Mouse (Mus musculus): ENCODE measurements around the gene Hus1. TPM values are rescaled to one million over a fixed set of nuclear protein-coding genes. Genes with fewer than 3 reads are reported as not detected.

Gene Hus1
- polyA plus RNA-seq, 1 experiment: 4.1 TPM

DNA sequence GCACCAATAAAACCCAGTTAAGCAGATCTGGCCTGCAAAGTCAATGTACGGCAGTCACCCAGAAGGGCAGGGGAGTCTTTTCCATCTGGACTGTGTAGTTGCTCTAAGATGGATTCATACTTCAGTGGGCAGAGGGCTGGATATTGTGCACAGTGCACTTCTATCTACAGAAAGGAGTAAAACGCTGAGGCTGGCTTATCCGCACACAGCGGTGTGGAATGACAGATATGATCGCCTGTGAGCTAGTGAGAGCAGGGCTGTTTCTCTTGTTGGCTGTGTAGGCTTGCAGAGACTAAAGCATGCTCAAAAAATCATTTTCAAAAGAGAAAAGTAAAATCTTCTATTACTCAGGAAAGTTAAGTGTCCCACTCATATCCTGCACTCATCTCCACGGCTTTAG, 38.9 kb downstream of the Hus1 start:
- Histone ChIP-seq H3K4me3 (no peak overlapping the region), H3K27me3 (ENCODE audit: control insufficient read depth, insufficient read depth, insufficient read length) (peaks cover 20% of the 10 kb centered on the region)

DNA sequence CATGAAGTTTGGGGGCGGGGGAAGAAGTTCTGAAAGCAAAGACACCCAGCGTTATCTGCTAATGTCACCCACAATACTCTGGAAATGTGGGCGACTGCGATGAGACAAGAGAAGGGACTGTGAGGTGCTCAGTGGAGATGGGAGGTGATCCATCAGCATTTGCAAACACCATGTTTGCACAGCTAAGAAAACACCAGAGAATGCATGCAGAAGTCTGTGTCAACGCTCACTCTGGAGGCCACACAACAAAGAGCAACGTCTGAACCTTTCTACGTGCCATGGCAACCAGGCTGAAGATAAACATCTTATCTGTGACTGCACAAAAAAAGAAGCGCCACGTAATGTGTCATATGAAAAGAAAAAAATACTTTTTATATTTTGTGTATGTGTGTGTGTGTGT, 40.5 kb downstream of the Hus1 start:
- no peak overlapping the region for H3ac ChIP-seq (ENCODE audit: control insufficient read depth, insufficient read length)
- peaks cover 17% of the 10 kb centered on the region for H3K27me3 ChIP-seq (ENCODE audit: control insufficient read depth, insufficient read depth, insufficient read length)
- TF ChIP-seq MYOD1 (IDR thresholded peaks at IDR 0.05; ENCODE audit: control insufficient read depth in 1 of 3, insufficient read length in 2 of 3, low read depth in 2 of 3) (no peak), MAX (IDR thresholded peaks at IDR 0.05; ENCODE audit: low read depth) (no peak), MYOG (IDR thresholded peaks at IDR 0.05; ENCODE audit: control insufficient read depth in 1 of 3, insufficient read depth in 1 of 3, insufficient read length in 2 of 3, low read depth in 2 of 3) (no peak), SRF (IDR thresholded peaks at IDR 0.05; ENCODE audit: control insufficient read depth, insufficient read length, low read depth) (no peak), TCF3 (IDR thresholded peaks at IDR 0.05; ENCODE audit: insufficient read length, low read depth) (no peak), POLR2A (IDR thresholded peaks at IDR 0.05; ENCODE audit: insufficient read length, low read depth) (no peak), USF1 (IDR thresholded peaks at IDR 0.05; ENCODE audit: low read depth) (no peak), E2F4 (IDR thresholded peaks at IDR 0.05; ENCODE audit: insufficient read depth) (no peak), REST (IDR thresholded peaks at IDR 0.05; ENCODE audit: insufficient read depth, insufficient read length) (no peak), CEBPB (IDR thresholded peaks at IDR 0.05; ENCODE audit: insufficient read depth, poor library complexity, severe bottlenecking) (no peak), TCF12 (IDR thresholded peaks at IDR 0.05; ENCODE audit: insufficient read depth, poor library complexity, severe bottlenecking) (no peak), POLR2AphosphoS2 (IDR thresholded peaks at IDR 0.05; ENCODE audit: insufficient read length, low read depth) (no peak)
- H3K4me2 ChIP-seq (ENCODE audit: low read depth): no peak overlapping the region
- no peaks in the 10 kb centered on the region for H3K79me2 ChIP-seq (ENCODE audit: control insufficient read depth, insufficient read depth)
- H3K4me3 ChIP-seq: no peak overlapping the region
- H3K36me3 ChIP-seq (ENCODE audit: control insufficient read depth, insufficient read depth): no peaks in the 10 kb centered on the region

More for the DNA sequence above, 38.9 kb downstream of the Hus1 start:
- TF ChIP-seq TCF12 (IDR thresholded peaks at IDR 0.05; ENCODE audit: insufficient read depth, poor library complexity, severe bottlenecking) (no peak), MAX (IDR thresholded peaks at IDR 0.05; ENCODE audit: low read depth) (no peak), MYOG (IDR thresholded peaks at IDR 0.05; ENCODE audit: control insufficient read depth in 1 of 3, insufficient read depth in 1 of 3, insufficient read length in 2 of 3, low read depth in 2 of 3) (no peak), TCF3 (IDR thresholded peaks at IDR 0.05; ENCODE audit: insufficient read length, low read depth) (no peak), REST (IDR thresholded peaks at IDR 0.05; ENCODE audit: insufficient read depth, insufficient read length) (no peak), SRF (IDR thresholded peaks at IDR 0.05; ENCODE audit: control insufficient read depth, insufficient read length, low read depth) (no peak), POLR2AphosphoS2 (IDR thresholded peaks at IDR 0.05; ENCODE audit: insufficient read length, low read depth) (no peak), CEBPB (IDR thresholded peaks at IDR 0.05; ENCODE audit: insufficient read depth, poor library complexity, severe bottlenecking) (no peak), POLR2A (IDR thresholded peaks at IDR 0.05; ENCODE audit: insufficient read length, low read depth) (no peak), USF1 (IDR thresholded peaks at IDR 0.05; ENCODE audit: low read depth) (no peak), MYOD1 (IDR thresholded peaks at IDR 0.05; ENCODE audit: control insufficient read depth in 1 of 3, insufficient read length in 2 of 3, low read depth in 2 of 3) (no peak), E2F4 (IDR thresholded peaks at IDR 0.05; ENCODE audit: insufficient read depth) (no peak)
- Histone ChIP-seq H3ac (ENCODE audit: control insufficient read depth, insufficient read length) (no peak overlapping the region), H3K36me3 (ENCODE audit: control insufficient read depth, insufficient read depth) (no peaks in the 10 kb centered on the region), H3K79me2 (ENCODE audit: control insufficient read depth, insufficient read depth) (no peaks in the 10 kb centered on the region), H3K4me2 (ENCODE audit: low read depth) (no peak overlapping the region)

DNA sequence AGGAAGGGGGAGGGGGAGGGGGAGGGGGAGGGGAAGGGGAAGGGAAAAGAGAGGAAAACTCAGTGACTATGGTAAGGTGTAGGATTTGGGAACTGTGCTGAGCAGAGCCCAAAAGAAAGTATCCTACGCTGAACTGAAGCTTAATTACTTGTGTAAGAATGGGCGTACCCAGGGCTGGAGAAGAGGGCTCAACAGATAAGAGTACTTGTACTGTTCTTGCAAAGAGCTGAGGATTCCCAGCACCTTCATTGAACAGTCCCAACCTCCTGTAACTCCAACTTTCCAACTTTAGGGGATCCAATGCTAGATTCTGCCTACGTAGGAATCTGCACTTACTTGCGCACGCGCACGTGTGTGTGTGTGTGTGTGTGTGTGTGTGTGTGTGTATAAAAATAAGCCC, 42.9 kb downstream of the Hus1 start:
- Histone ChIP-seq H3K36me3 (ENCODE audit: control insufficient read depth, insufficient read depth) (no peaks in the 10 kb centered on the region), H3K4me3 (no peak overlapping the region), H3K27me3 (ENCODE audit: control insufficient read depth, insufficient read depth, insufficient read length) (peaks cover 9% of the 10 kb centered on the region), H3K79me2 (ENCODE audit: control insufficient read depth, insufficient read depth) (no peaks in the 10 kb centered on the region), H3ac (ENCODE audit: control insufficient read depth, insufficient read length) (no peak overlapping the region), H3K4me2 (ENCODE audit: low read depth) (no peak overlapping the region)
- TF ChIP-seq TCF12 (IDR thresholded peaks at IDR 0.05; ENCODE audit: insufficient read depth, poor library complexity, severe bottlenecking): no peak
- TF ChIP-seq CEBPB (IDR thresholded peaks at IDR 0.05; ENCODE audit: insufficient read depth, poor library complexity, severe bottlenecking): no peak
- TF ChIP-seq SRF (IDR thresholded peaks at IDR 0.05; ENCODE audit: control insufficient read depth, insufficient read length, low read depth): no peak
- TF ChIP-seq POLR2AphosphoS2 (IDR thresholded peaks at IDR 0.05; ENCODE audit: insufficient read length, low read depth): no peak
- TF ChIP-seq POLR2A (IDR thresholded peaks at IDR 0.05; ENCODE audit: insufficient read length, low read depth): no peak
- no peak for TF ChIP-seq USF1 (IDR thresholded peaks at IDR 0.05; ENCODE audit: low read depth)
- no peak for TF ChIP-seq MYOG (IDR thresholded peaks at IDR 0.05; ENCODE audit: control insufficient read depth in 1 of 3, insufficient read depth in 1 of 3, insufficient read length in 2 of 3, low read depth in 2 of 3)
- TF ChIP-seq MYOD1 (IDR thresholded peaks at IDR 0.05; ENCODE audit: control insufficient read depth in 1 of 3, insufficient read length in 2 of 3, low read depth in 2 of 3): no peak
- TF ChIP-seq TCF3 (IDR thresholded peaks at IDR 0.05; ENCODE audit: insufficient read length, low read depth): no peak
- TF ChIP-seq MAX (IDR thresholded peaks at IDR 0.05; ENCODE audit: low read depth): no peak

DNA sequence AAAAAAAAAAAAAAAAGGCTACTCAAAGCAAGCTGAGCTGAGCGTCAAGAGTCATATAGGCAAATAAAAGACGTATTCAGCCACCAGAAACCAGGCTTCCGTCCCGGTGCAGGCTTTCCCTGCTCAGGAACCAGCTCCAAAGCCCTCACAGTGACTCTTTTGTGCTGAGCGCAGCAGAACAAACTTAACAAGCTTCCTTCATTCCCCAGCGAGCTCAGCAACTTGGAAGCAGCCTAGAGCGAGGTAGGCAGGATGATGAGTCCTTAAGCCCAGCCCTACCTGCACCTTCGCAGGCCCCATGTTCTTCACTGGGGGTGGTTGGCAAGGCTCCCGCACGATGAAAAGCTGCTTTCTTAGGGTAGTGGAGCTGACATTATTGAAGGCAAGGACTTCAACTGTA, 52.4 kb downstream of the Hus1 start:
- no peak for TF ChIP-seq TCF12 (IDR thresholded peaks at IDR 0.05; ENCODE audit: insufficient read depth, poor library complexity, severe bottlenecking)
- TF ChIP-seq MYOD1 (IDR thresholded peaks at IDR 0.05; ENCODE audit: control insufficient read depth in 1 of 3, insufficient read length in 2 of 3, low read depth in 2 of 3): no peak
- TF ChIP-seq USF1 (IDR thresholded peaks at IDR 0.05; ENCODE audit: low read depth): no peak
- TF ChIP-seq POLR2AphosphoS2 (IDR thresholded peaks at IDR 0.05; ENCODE audit: insufficient read length, low read depth): no peak
- no peak for TF ChIP-seq MYOG (IDR thresholded peaks at IDR 0.05; ENCODE audit: control insufficient read depth in 1 of 3, insufficient read depth in 1 of 3, insufficient read length in 2 of 3, low read depth in 2 of 3)
- TF ChIP-seq MAX (IDR thresholded peaks at IDR 0.05; ENCODE audit: low read depth): no peak
- no peak for TF ChIP-seq POLR2A (IDR thresholded peaks at IDR 0.05; ENCODE audit: insufficient read length, low read depth)
- no peak for TF ChIP-seq TCF3 (IDR thresholded peaks at IDR 0.05; ENCODE audit: insufficient read length, low read depth)
- no peak for TF ChIP-seq REST (IDR thresholded peaks at IDR 0.05; ENCODE audit: insufficient read depth, insufficient read length)
- TF ChIP-seq CEBPB (IDR thresholded peaks at IDR 0.05; ENCODE audit: insufficient read depth, poor library complexity, severe bottlenecking): no peak
- TF ChIP-seq SRF (IDR thresholded peaks at IDR 0.05; ENCODE audit: control insufficient read depth, insufficient read length, low read depth): no peak
- TF ChIP-seq E2F4 (IDR thresholded peaks at IDR 0.05; ENCODE audit: insufficient read depth): no peak
- no peaks in the 10 kb centered on the region for H3K27me3 ChIP-seq (ENCODE audit: control insufficient read depth, insufficient read depth, insufficient read length)
- H3K79me2 ChIP-seq (ENCODE audit: control insufficient read depth, insufficient read depth): no peaks in the 10 kb centered on the region
- no peak overlapping the region for H3K4me3 ChIP-seq
- no peak overlapping the region for H3ac ChIP-seq (ENCODE audit: control insufficient read depth, insufficient read length)
- H3K4me2 ChIP-seq (ENCODE audit: low read depth): no peak overlapping the region
- no peaks in the 10 kb centered on the region for H3K36me3 ChIP-seq (ENCODE audit: control insufficient read depth, insufficient read depth)

Data from myocyte (in vitro differentiated cells).